Mouse (Mus musculus): Measurements from ENCODE around the gene Scrn1.
A peak's percentile ranks its signal among the peaks of the same experiment; 100 is the strongest.

The Scrn1 gene

DNA sequence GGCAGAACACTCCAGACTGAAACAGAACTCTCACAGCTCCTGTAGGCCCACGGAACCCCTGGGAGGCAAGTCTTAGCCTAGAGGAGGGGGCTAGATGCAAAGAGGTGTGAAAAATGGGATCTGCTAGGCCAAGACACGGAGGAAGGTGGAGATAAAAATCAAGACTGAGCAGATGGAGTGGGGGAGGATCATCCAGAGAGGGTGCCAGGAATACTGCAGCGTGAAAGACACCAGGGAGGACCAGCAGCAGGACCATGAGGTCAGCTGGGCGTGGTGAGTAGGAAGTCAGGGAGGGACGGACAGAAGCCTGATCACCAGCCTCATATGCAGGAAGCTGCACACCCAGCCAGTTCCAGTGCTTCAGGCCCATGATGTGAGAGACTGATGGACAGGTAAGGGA lies 47.5 kb downstream of the Scrn1 start:
- no peak for DNase-seq

- no peak for DNase-seq
Observed at GRCm38 (mm10) chr6:54516512-54517134, 49.7 kb downstream of the Scrn1 start.

- no peak for DNase-seq
Observed at GRCm38 (mm10) chr6:54512256-54512655, 54.0 kb downstream of the Scrn1 start.

GRCm38 (mm10) chr6:54509264-54509663 lies 57.0 kb downstream of the Scrn1 start:
- DNase-seq: no peak

DNA sequence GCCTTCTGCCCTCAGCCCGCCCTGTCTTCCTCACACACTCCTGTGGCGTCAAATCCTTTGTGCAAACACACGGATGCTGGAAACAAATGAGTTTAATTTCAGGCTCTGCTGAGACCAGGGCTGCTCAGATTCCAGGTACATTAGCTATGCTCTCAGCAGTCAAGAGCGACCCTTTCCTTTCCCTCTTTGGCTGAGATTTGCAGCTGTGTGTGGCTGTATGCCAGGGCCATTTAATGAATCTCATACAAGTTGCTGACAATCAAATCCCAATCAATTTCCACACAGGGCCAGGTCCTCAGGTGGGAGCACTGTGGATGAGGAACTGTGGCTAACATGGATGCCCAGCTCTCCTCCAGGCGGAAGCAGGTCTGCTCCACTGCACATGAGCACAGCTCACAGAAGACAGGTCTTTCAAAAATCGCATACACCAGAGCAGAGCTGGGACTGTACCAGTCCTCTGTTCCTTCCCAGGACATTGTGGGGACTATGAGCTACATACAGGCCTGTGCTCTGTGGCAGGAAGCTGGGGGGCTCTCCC lies 58.0 kb downstream of the Scrn1 start:
- no peak for DNase-seq

GRCm38 (mm10) chr6:54507808-54508207 lies 58.5 kb downstream of the Scrn1 start:
- no peak for DNase-seq

DNA sequence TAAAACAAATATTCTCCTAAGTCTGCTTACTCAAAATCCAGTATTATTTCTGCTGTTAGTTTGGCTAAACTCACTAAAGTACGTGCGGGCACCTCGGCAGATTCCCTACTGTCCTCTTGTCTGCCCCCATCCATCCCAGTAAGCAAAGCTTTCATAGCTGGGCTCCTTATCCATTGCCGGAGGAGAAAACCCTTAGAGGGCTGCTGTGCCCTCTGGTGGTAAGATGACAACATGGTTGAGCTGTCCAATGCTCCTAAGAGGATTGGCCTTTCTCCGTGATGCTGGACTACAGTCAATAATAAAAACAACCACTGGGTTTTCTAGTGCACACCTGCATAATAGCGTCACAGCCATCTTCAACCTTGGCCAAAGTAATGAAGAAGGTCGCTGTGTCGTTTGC lies 59.3 kb downstream of the Scrn1 start:
- DNase-seq: peak; percentile 14

- no peak for DNase-seq
Observed at GRCm38 (mm10) chr6:54506318-54506717, 60.0 kb downstream of the Scrn1 start.

GRCm38 (mm10) chr6:54502661-54503115 lies 63.6 kb downstream of the Scrn1 start:
- DNase-seq: no peak

- DNase-seq: no peak
Observed at GRCm38 (mm10) chr6:54496214-54496613, 70.1 kb downstream of the Scrn1 start.

- no peak for DNase-seq
Observed at GRCm38 (mm10) chr6:54494612-54495398, 71.5 kb downstream of the Scrn1 start.

DNA sequence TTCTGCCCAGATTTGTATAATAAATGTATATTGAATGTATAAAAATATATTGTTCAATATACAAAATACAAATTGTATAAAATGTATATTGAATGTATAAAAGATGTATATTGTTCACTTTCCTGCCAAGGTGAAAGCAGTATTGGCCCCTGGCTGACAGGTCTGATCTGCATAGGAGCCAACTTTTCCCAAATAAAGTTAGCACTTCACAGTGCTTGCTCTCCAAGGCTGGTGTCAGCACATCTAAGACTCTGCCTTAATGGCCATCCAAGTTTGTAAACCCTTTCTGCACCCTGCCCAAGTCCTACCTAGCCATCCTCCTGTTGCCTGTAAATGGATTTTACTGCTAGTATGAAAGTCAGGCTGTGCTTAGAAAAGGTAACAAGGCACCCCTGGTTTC lies 72.2 kb downstream of the Scrn1 start:
- DNase-seq: no peak

- DNase-seq: no peak
Observed at GRCm38 (mm10) chr6:54491074-54491473, 75.2 kb downstream of the Scrn1 start.

DNA sequence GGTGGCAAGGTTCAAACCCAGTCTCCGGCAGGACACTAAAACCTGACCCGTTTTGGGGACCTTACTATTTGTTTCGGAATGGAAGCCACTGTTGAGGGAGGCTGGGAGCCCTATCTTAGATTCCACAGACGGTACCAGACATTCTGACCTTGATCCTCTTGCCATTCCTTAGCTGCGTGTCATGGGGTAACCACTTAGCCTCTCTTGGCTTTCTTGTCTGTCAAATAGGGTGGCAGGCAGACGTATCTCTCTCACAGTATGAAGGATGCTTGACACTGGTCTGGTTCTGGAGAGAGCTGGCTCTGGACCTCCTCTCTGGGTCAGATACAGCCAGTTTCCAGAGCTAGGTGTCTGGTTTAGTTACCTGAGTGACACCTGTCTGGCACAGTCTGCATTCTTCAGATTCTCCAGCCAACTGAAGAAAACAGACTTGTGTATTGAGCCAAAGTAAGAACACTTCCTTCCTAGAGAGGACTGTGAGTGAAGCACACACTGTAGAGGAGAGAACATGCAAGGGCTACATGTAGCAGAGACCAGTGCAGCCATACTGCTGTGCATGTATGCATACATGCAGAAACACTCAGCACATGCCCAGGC lies 80.2 kb downstream of the Scrn1 start:
- no peak for DNase-seq

- peak; percentile 55 for DNase-seq
Observed at GRCm38 (mm10) chr6:54485435-54485901, 80.8 kb downstream of the Scrn1 start.

DNA sequence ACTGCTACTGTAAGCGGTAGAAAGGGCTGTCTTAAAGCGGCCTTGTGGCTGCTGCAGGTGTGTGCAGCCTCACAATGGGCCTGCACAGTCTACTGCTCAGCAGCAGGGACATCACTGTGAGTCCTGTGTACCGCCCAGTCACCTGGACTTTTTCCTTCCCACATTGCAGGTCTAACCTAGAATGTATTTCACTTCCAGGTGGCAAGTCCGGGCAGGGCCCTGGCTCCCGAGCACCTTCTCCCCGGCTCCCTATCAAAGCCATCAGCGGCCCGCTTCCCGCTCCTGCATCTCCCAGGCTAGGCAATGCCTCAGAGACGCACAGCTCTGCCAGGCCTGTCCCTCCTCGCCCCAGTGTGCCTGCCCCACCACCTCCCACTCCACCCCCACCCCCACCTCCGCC lies 81.3 kb downstream of the Scrn1 start:
- no peak for DNase-seq

DNA sequence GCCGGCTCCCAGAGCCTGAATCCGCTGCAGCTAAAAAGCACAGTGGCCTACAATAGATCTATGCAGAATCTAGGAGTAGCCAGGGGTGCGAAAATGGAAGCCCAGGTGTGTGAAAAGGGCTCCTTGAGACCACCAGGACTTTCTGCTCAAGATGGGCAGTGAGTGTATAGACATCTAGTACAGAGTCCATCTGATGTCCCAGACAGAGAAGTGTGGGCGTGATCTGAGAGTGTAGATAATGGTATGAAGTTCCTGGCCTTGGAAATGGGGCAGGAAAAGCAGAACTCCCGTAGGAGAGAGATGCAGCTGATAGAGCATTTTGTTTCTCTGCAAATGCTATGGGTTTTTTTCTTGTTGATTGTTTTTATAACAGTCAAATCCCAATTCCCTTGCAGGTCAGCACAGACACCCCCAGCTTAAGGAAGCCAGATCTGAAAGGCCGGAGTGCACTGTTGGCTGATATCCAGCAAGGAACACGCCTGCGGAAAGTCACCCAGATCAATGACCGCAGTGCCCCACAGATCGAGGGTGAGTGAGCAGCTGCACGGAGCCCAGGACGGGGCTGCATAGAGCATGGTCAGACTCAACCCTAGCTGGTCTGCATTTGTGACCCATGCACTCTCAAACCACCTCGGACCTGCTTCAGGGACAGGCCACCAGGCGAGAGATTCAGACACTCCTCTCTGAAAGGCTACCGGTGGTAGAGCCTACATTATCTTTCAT lies 84.7 kb downstream of the Scrn1 start:
- no peak for DNase-seq

DNA sequence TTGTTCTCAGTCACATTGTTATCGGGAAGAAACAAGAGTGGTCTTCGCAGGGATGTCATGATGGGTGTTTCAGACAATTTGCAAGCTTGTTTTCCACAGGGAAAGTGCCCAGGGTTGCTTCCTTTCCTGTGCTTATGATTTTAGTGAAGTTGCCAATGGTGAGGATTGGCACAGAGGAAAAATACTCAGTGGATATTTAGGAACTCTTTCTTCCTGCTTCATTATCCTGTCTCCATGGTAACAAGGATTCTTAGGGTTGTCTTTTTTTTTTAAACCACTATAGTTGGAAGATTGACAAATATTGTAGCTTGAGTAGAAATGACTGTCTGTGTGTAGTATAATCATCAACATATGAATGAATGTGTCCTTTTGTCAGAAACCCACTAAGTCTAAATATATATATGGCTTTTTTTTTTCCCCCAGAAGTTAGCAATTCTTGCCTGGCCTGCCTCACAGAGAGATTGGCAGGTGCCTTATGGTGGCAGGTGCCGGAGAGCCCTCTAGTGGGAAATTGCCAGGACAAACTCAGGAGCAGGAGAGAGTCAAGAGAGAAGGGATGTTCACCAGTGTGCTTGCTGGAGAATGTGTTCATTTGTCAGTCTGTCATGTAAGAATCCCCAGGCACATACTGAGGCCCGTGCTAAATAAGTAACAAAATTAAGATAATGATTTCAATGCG lies 87.5 kb downstream of the Scrn1 start:
- no peak for DNase-seq

DNA sequence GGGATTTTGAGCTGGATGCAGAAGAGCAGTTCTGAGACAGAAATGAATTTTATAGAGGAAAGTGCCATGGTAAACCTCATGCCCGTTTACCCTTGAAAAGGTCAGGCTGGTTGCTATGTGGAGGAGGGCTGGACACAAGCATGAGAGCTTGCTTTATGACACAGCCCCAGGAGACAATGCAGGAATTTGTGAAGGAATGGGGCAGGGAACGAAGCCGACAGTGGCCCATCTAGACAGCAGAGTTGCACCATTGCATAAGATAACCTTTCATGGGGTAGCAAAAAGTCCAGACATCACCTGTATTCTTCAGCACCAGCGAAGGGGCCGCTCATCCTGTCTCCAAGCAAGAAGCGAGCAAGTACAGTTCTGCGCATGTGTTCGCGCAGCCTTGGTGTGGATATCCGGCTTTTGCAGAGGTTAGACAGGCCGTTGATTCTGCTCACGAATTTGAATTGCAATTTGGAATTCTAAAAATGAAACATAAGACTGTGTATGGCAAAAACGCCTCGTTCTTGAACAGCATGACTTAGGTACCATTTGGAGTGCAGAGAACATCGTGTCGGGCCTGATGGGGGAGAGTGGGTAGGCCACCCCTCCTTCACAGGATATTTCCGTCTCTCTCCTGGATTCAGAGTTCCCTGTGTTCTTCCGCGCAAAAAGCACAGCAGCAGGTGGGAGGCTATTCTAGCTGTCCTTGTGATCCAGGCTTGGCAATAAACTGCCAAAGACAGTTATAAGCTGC lies 90.2 kb downstream of the Scrn1 start:
- DNase-seq: no peak

- no peak for DNase-seq
Observed at GRCm38 (mm10) chr6:54472846-54473715, 93.2 kb downstream of the Scrn1 start.

DNA sequence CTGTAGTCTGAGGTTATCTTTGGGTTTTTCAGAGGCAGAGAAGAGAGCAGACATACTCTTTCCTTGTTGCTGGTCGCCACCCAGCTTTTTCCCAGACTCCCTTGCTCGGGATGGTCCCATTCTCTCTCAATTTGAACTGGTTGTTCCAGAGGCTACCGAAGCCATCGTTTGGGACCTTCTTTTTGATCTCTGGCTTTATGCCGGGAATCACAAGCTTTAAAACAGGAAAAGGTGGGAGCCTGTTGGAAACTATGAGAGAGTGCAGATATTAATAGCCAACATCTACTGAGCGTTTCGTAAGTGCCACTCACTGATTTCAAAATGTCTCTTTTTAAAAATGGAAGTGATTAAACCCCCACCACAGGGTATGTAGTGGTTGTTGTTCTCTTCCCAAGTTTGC lies 94.4 kb downstream of the Scrn1 start:
- no peak for DNase-seq

All from thymus, postnatal 25 days (tissue).